Comparison of ENCODE assay signal across 19 mouse cellular contexts in genomic region chr12:33279159-33279558, GRCm38 (mm10).
"Had no signal": no experiment of that assay in that cellular context is flagged by ENCODE, and none has a peak within 500 bp of the region (broad histone marks: within the 10 kb centered on the region; RNA-seq: fewer than 3 reads in every experiment).

No protein-coding gene starts in this region.

- H3K4me2 ChIP-seq: limb, embryonic 13.5 days; liver, embryonic 12.5 days; liver, embryonic 15.5 days; lung, embryonic 15.5 days; midbrain, embryonic 11.5 days had no signal

- H3K27ac ChIP-seq: kidney, postnatal 0 days; left cerebral cortex, adult 2 months; limb, embryonic 10.5 days; limb, embryonic 13.5 days; liver, embryonic 12.5 days; liver, embryonic 15.5 days; lung, embryonic 15.5 days had no signal

- H3K4me3 ChIP-seq: left cerebral cortex, adult 2 months; limb, embryonic 10.5 days; limb, embryonic 13.5 days; liver, embryonic 12.5 days; liver, embryonic 15.5 days; lung, embryonic 15.5 days had no signal

- ATAC-seq: liver, embryonic 12.5 days had no signal

- H3K9ac ChIP-seq: limb, embryonic 13.5 days; liver, embryonic 12.5 days; liver, embryonic 15.5 days; lung, embryonic 15.5 days had no signal

- H3K36me3 ChIP-seq: limb, embryonic 10.5 days; limb, embryonic 13.5 days; liver, embryonic 12.5 days; liver, embryonic 15.5 days; lung, embryonic 15.5 days had no signal

- H3K4me1 ChIP-seq: limb, embryonic 10.5 days; limb, embryonic 13.5 days; liver, embryonic 12.5 days; liver, embryonic 15.5 days; lung, embryonic 15.5 days had no signal

- H3K9me3 ChIP-seq: limb, embryonic 10.5 days; limb, embryonic 13.5 days; liver, embryonic 12.5 days; liver, embryonic 15.5 days; lung, embryonic 15.5 days had no signal

- H3K27me3 ChIP-seq: limb, embryonic 13.5 days; liver, embryonic 12.5 days; liver, embryonic 15.5 days; lung, embryonic 15.5 days had no signal

- DNase-seq: kidney, adult 8-10 months; layer of hippocampus, postnatal 36 days; liver; lung, adult 18-20 months; lung, postnatal 10 days; lung, postnatal 36 days; midbrain, embryonic 14.5 days; right cerebral cortex, adult 18-20 months; right cerebral cortex, postnatal 14 days; right cerebral cortex, postnatal 4 days; thymus, postnatal 36 days had no signal
